Mouse (Mus musculus): ENCODE results near the gene Serpina3a. TPM values are rescaled to one million over a fixed set of nuclear protein-coding genes. Genes with fewer than 3 reads are reported as not detected.

The Serpina3a gene
- polyA plus RNA-seq, 1 experiment, result not detected

DNA sequence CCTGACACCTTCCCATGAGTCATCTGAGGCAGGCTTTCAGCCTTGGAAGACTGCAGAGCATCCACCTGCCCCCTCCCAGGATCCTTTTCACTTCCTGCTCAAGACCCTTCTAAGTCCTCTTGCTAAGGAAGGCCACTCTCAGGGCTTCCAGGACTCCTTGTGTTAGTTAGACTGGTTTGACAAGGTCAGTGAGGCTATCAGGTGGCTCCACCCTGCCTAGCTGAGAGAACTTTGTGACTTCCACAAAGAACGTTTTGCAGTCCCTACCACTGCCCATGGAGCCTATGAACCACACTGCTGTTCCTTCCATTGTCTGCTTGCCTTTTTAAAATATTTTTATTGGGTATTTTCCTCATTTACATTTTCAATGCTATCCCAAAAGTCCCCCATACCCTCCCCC is 40.8 kb upstream of the Serpina3a start:
- no peak for TF ChIP-seq MYOG (IDR thresholded peaks at IDR 0.05; ENCODE audit: control insufficient read depth, extremely low read depth, insufficient read length)
- TF ChIP-seq CEBPB (IDR thresholded peaks at IDR 0.05; ENCODE audit: low read depth), result no peak
- TF ChIP-seq MAX (IDR thresholded peaks at IDR 0.05), result no peak
- TF ChIP-seq CTCF (IDR thresholded peaks at IDR 0.05; ENCODE audit: control insufficient read depth, insufficient read depth, insufficient read length), result no peak
- no peak for TF ChIP-seq FOSL1 (IDR thresholded peaks at IDR 0.05; ENCODE audit: insufficient read depth, low read length, poor library complexity, severe bottlenecking)
- no peak for TF ChIP-seq USF1 (IDR thresholded peaks at IDR 0.05; ENCODE audit: low read depth)
- no peak overlapping the region for H3ac ChIP-seq (ENCODE audit: control insufficient read depth, insufficient read length, low read depth)
- H3K79me2 ChIP-seq (ENCODE audit: control insufficient read depth, insufficient read depth), result no peaks in the 10 kb centered on the region
- peaks cover 10% of the 10 kb centered on the region for H3K27me3 ChIP-seq (ENCODE audit: control insufficient read depth, insufficient read depth, insufficient read length)
- H3K36me3 ChIP-seq (ENCODE audit: control insufficient read depth, insufficient read depth), result no peaks in the 10 kb centered on the region
- no peak overlapping the region for H3K4me3 ChIP-seq (ENCODE audit: insufficient read depth, poor library complexity, severe bottlenecking)
- H3K79me3 ChIP-seq (ENCODE audit: low read depth), result no peaks in the 10 kb centered on the region

DNA sequence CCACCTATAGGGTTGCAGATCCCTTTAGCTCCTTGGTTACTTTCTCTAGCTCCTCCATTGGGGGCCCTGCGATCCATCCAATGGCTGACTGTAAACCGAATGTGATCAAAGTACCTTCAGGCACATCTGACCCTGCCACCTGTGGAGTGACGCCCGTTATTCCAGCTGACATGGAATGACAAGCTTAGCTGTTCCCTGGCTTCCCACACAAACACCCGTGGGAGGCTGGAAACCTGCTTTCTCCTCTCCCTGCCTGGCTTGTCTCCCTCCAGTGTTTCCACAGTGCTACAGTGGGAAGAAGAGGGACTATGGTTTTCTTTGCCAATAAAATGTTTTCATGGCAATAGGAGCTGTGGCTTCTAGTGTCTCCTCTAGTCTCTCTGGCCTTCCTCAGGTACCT is 40.2 kb upstream of the Serpina3a start:
- H3K4me3 ChIP-seq (ENCODE audit: insufficient read depth, poor library complexity, severe bottlenecking), result no peak overlapping the region
- H3ac ChIP-seq (ENCODE audit: control insufficient read depth, insufficient read length, low read depth), result no peak overlapping the region
- H3K79me3 ChIP-seq (ENCODE audit: low read depth), result no peaks in the 10 kb centered on the region
- H3K79me2 ChIP-seq (ENCODE audit: control insufficient read depth, insufficient read depth), result no peaks in the 10 kb centered on the region
- H3K36me3 ChIP-seq (ENCODE audit: control insufficient read depth, insufficient read depth), result no peaks in the 10 kb centered on the region
- H3K27me3 ChIP-seq (ENCODE audit: control insufficient read depth, insufficient read depth, insufficient read length), result peaks cover 10% of the 10 kb centered on the region
- TF ChIP-seq CEBPB (IDR thresholded peaks at IDR 0.05; ENCODE audit: low read depth) (no peak), MAX (IDR thresholded peaks at IDR 0.05) (no peak), FOSL1 (IDR thresholded peaks at IDR 0.05; ENCODE audit: insufficient read depth, low read length, poor library complexity, severe bottlenecking) (no peak), MYOD1 (IDR thresholded peaks at IDR 0.05; ENCODE audit: control insufficient read depth, insufficient read length, low read depth) (no peak), MYOG (IDR thresholded peaks at IDR 0.05; ENCODE audit: control insufficient read depth, extremely low read depth, insufficient read length) (no peak), USF1 (IDR thresholded peaks at IDR 0.05; ENCODE audit: low read depth) (no peak), CTCF (IDR thresholded peaks at IDR 0.05; ENCODE audit: control insufficient read depth, insufficient read depth, insufficient read length) (no peak)

DNA sequence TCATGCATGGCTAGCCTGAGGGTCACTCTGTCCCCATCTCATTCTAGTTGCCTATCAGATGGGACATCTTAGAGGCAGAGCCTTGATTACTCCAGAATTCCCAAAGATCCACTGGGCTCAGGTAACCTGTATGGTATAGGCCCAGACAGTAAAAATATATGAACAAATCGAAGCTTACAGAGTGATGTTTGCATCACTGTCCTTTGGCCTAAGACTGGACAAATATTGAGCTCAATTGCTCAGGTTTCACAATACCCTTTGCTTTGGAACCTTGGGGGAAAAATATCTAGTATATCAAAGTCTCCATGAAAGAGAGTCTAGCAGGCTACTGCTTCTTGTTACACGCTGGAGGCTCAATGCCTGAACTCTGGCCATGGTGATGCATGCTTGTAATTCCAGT is 22.4 kb upstream of the Serpina3a start:
- H3K79me3 ChIP-seq (ENCODE audit: low read depth), result no peaks in the 10 kb centered on the region
- H3K4me3 ChIP-seq (ENCODE audit: insufficient read depth, poor library complexity, severe bottlenecking), result no peak overlapping the region
- no peak overlapping the region for H3ac ChIP-seq (ENCODE audit: control insufficient read depth, insufficient read length, low read depth)
- H3K36me3 ChIP-seq (ENCODE audit: control insufficient read depth, insufficient read depth), result no peaks in the 10 kb centered on the region
- no peaks in the 10 kb centered on the region for H3K27me3 ChIP-seq (ENCODE audit: control insufficient read depth, insufficient read depth, insufficient read length)
- no peaks in the 10 kb centered on the region for H3K79me2 ChIP-seq (ENCODE audit: control insufficient read depth, insufficient read depth)
- TF ChIP-seq MAX (IDR thresholded peaks at IDR 0.05), result no peak
- TF ChIP-seq USF1 (IDR thresholded peaks at IDR 0.05; ENCODE audit: low read depth), result no peak
- TF ChIP-seq MYOD1 (IDR thresholded peaks at IDR 0.05; ENCODE audit: control insufficient read depth, insufficient read length, low read depth), result no peak
- no peak for TF ChIP-seq MYOG (IDR thresholded peaks at IDR 0.05; ENCODE audit: control insufficient read depth, extremely low read depth, insufficient read length)
- no peak for TF ChIP-seq FOSL1 (IDR thresholded peaks at IDR 0.05; ENCODE audit: insufficient read depth, low read length, poor library complexity, severe bottlenecking)
- TF ChIP-seq CTCF (IDR thresholded peaks at IDR 0.05; ENCODE audit: control insufficient read depth, insufficient read depth, insufficient read length), result no peak

DNA sequence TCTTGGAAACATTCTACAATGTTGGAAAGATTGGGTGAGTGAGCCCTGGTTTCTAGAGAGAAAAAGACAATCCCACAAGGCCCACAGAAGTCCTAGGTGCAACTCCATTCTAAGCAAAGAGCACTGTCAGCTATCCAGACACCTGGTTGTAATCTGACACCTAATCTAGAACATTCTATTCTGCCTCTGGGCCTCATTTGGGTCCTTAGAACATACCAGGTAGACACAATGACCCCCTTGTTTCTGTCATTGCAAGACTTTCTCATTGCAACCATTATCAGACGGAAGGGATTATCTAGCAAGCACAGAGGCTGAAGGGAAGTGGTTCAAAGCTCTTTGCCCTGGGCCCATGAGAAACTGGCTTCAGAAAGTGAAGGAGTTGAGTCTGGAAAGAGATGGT is 21.2 kb upstream of the Serpina3a start:
- TF ChIP-seq MYOG (IDR thresholded peaks at IDR 0.05; ENCODE audit: control insufficient read depth, extremely low read depth, insufficient read length) (no peak), USF1 (IDR thresholded peaks at IDR 0.05; ENCODE audit: low read depth) (no peak), MYOD1 (IDR thresholded peaks at IDR 0.05; ENCODE audit: control insufficient read depth, insufficient read length, low read depth) (no peak), MAX (IDR thresholded peaks at IDR 0.05) (no peak), CTCF (IDR thresholded peaks at IDR 0.05; ENCODE audit: control insufficient read depth, insufficient read depth, insufficient read length) (no peak), CEBPB (IDR thresholded peaks at IDR 0.05; ENCODE audit: low read depth) (no peak), FOSL1 (IDR thresholded peaks at IDR 0.05; ENCODE audit: insufficient read depth, low read length, poor library complexity, severe bottlenecking) (no peak)
- no peaks in the 10 kb centered on the region for H3K27me3 ChIP-seq (ENCODE audit: control insufficient read depth, insufficient read depth, insufficient read length)
- H3K79me3 ChIP-seq (ENCODE audit: low read depth), result no peaks in the 10 kb centered on the region
- H3K79me2 ChIP-seq (ENCODE audit: control insufficient read depth, insufficient read depth), result no peaks in the 10 kb centered on the region
- no peak overlapping the region for H3K4me3 ChIP-seq (ENCODE audit: insufficient read depth, poor library complexity, severe bottlenecking)
- H3K36me3 ChIP-seq (ENCODE audit: control insufficient read depth, insufficient read depth), result no peaks in the 10 kb centered on the region
- no peak overlapping the region for H3ac ChIP-seq (ENCODE audit: control insufficient read depth, insufficient read length, low read depth)

DNA sequence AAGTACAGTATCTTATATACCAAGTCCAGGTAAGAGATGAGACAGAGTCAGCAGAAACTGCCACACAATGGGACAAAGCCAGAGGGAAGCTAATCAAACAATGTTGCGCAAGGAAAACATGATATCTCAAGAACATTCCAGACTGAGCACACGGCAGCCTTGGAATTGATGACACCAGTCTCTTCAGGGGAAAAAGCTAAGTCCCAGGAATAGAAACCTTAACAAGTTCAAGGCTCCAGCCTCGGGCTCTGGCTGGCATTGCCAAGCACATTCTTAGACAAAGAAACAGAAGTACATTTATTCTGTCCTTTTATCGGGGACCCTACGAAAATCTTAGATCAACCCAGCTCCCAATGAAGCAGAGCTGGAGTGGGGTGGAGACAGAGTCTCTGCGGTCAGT is 11.8 kb upstream of the Serpina3a start, which contains the start of gene Serpina5:
TSS of gene Serpina5 (plus strand) at position 346 of the 400 bp plus-strand sequence.
- no peak within 1 kb of the TSS for H3K4me3 ChIP-seq (ENCODE audit: insufficient read depth, poor library complexity, severe bottlenecking)
- TF ChIP-seq MYOD1 (IDR thresholded peaks at IDR 0.05; ENCODE audit: control insufficient read depth, insufficient read length, low read depth) (no peak), CTCF (IDR thresholded peaks at IDR 0.05; ENCODE audit: control insufficient read depth, insufficient read depth, insufficient read length) (no peak), CEBPB (IDR thresholded peaks at IDR 0.05; ENCODE audit: low read depth) (no peak), MAX (IDR thresholded peaks at IDR 0.05) (no peak), USF1 (IDR thresholded peaks at IDR 0.05; ENCODE audit: low read depth) (no peak), MYOG (IDR thresholded peaks at IDR 0.05; ENCODE audit: control insufficient read depth, extremely low read depth, insufficient read length) (no peak), FOSL1 (IDR thresholded peaks at IDR 0.05; ENCODE audit: insufficient read depth, low read length, poor library complexity, severe bottlenecking) (no peak)
- H3K79me2 ChIP-seq (ENCODE audit: control insufficient read depth, insufficient read depth), result no peaks in the 10 kb centered on the region
- H3K27me3 ChIP-seq (ENCODE audit: control insufficient read depth, insufficient read depth, insufficient read length), result no peaks in the 10 kb centered on the region
- no peak within 1 kb of the TSS for H3ac ChIP-seq (ENCODE audit: control insufficient read depth, insufficient read length, low read depth)
- no peaks in the 10 kb centered on the region for H3K36me3 ChIP-seq (ENCODE audit: control insufficient read depth, insufficient read depth)
- no peaks in the 10 kb centered on the region for H3K79me3 ChIP-seq (ENCODE audit: low read depth)

DNA sequence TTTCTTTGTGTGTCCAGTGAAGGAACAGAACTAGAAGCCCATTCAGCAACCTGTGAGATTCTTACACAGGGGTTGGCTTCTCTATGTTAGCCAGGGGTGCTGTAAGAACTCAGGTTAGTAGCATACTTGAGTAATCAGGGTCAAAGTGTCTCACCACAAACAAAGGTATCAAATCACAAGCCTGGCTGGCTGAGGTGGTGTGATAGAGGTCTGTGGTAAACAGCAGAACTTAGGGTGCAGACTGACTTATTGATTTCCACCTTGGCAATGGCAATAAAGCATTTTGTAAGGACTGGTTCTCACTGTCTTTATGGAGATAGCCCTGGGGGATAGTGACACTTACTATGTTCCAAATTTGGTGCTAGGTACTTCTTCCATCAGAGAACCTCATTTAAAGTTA is 6.7 kb upstream of the Serpina3a start:
- TF ChIP-seq USF1 (IDR thresholded peaks at IDR 0.05; ENCODE audit: low read depth) (no peak), MYOD1 (IDR thresholded peaks at IDR 0.05; ENCODE audit: control insufficient read depth, insufficient read length, low read depth) (no peak), CEBPB (IDR thresholded peaks at IDR 0.05; ENCODE audit: low read depth) (no peak)
- no peak overlapping the region for H3ac ChIP-seq (ENCODE audit: control insufficient read depth, insufficient read length, low read depth)
- H3K27me3 ChIP-seq (ENCODE audit: control insufficient read depth, insufficient read depth, insufficient read length), result no peaks in the 10 kb centered on the region
- no peaks in the 10 kb centered on the region for H3K79me2 ChIP-seq (ENCODE audit: control insufficient read depth, insufficient read depth)
- no peaks in the 10 kb centered on the region for H3K36me3 ChIP-seq (ENCODE audit: control insufficient read depth, insufficient read depth)
- H3K79me3 ChIP-seq (ENCODE audit: low read depth), result no peaks in the 10 kb centered on the region
- H3K4me3 ChIP-seq (ENCODE audit: insufficient read depth, poor library complexity, severe bottlenecking), result no peak overlapping the region
